Mouse (Mus musculus) myocyte (in vitro differentiated cells): ENCODE results near the gene Sobp. TPM values are rescaled to one million over a fixed set of nuclear protein-coding genes. Genes with fewer than 3 reads are reported as not detected.
A peak's percentile ranks its signal among the peaks of the same experiment; 100 is the strongest.

Source experiments
- H3K27me3 ChIP-seq: one replicate; pipeline ENCODE4 v1.6.1; 2011; ENCODE audit not compliant: control insufficient read depth, insufficient read depth, insufficient read length
- H3K36me3 ChIP-seq: one replicate; pipeline ENCODE4 v1.6.1; 2011; ENCODE audit not compliant: control insufficient read depth, insufficient read depth
- H3K4me2 ChIP-seq: one replicate; pipeline ENCODE4 v1.6.1; 2011; ENCODE audit warnings: low read depth, control low read depth
- H3K4me3 ChIP-seq: one replicate; pipeline ENCODE4 v1.5.1; 2011; ENCODE audit warnings: mild to moderate bottlenecking, control low read depth, moderate library complexity
- H3K79me2 ChIP-seq: one replicate; pipeline ENCODE4 v1.6.1; 2011; ENCODE audit not compliant: control insufficient read depth, insufficient read depth
- H3ac ChIP-seq: one replicate; pipeline ENCODE4 v1.6.1; 2011; ENCODE audit not compliant: control insufficient read depth, insufficient read length
- CEBPB ChIP-seq: IDR thresholded peaks from 2 replicates; pipeline ENCODE4 v1.6.1; 2011; ENCODE audit warnings: mild to moderate bottlenecking, moderate library complexity; ENCODE audit not compliant: poor library complexity, insufficient read depth, severe bottlenecking
- E2F4 ChIP-seq: IDR thresholded peaks from one replicate; pipeline ENCODE4 v1.6.1; 2011; ENCODE audit warnings: mild to moderate bottlenecking, control low read depth, moderate library complexity; ENCODE audit not compliant: insufficient read depth
- MAX ChIP-seq: IDR thresholded peaks from one replicate; pipeline ENCODE4 v1.6.1; 2011; ENCODE audit warnings: low read depth, mild to moderate bottlenecking, control low read depth
- MYOD1 ChIP-seq, 3 experiments: IDR thresholded peaks; one replicate each; pipeline ENCODE4 v1.6.1; 2011; ENCODE audit warnings: control low read depth in 2 of 3, low read depth in 2 of 3, mild to moderate bottlenecking in 2 of 3, moderate library complexity in 1 of 3; ENCODE audit not compliant: insufficient read length in 2 of 3, control insufficient read depth in 1 of 3
- MYOG ChIP-seq, 3 experiments: IDR thresholded peaks; one replicate each; pipeline ENCODE4 v1.6.1; 2011; ENCODE audit warnings: control low read depth in 2 of 3, low read depth in 2 of 3, mild to moderate bottlenecking in 2 of 3; ENCODE audit not compliant: insufficient read length in 2 of 3, control insufficient read depth in 1 of 3, insufficient read depth in 1 of 3
- POLR2A ChIP-seq: IDR thresholded peaks from one replicate; pipeline ENCODE4 v1.6.1; 2011; ENCODE audit warnings: low read depth, mild to moderate bottlenecking, control low read depth, moderate library complexity; ENCODE audit not compliant: insufficient read length
- POLR2AphosphoS2 ChIP-seq: IDR thresholded peaks from one replicate; pipeline ENCODE4 v1.6.1; 2011; ENCODE audit warnings: low read depth, control low read depth; ENCODE audit not compliant: insufficient read length
- REST ChIP-seq: IDR thresholded peaks from one replicate; pipeline ENCODE4 v1.6.1; 2011; ENCODE audit warnings: mild to moderate bottlenecking, control low read depth, moderate library complexity; ENCODE audit not compliant: insufficient read depth, insufficient read length
- SRF ChIP-seq: IDR thresholded peaks from one replicate; pipeline ENCODE4 v1.6.1; 2011; ENCODE audit warnings: low read depth; ENCODE audit not compliant: control insufficient read depth, insufficient read length
- TCF12 ChIP-seq: IDR thresholded peaks from one replicate; pipeline ENCODE4 v1.6.1; 2011; ENCODE audit warnings: mild to moderate bottlenecking, control low read depth; ENCODE audit not compliant: poor library complexity, insufficient read depth, severe bottlenecking
- TCF3 ChIP-seq: IDR thresholded peaks from one replicate; pipeline ENCODE4 v1.6.1; 2011; ENCODE audit warnings: low read depth, control low read depth; ENCODE audit not compliant: insufficient read length
- USF1 ChIP-seq: IDR thresholded peaks from one replicate; pipeline ENCODE4 v1.6.1; 2011; ENCODE audit warnings: low read depth, mild to moderate bottlenecking, control low read depth, moderate library complexity
- polyA plus RNA-seq: library from polyadenylated mRNA; unstranded; fragments of >200 nt; fragmentation: generic; extraction: Trizol; gene quantifications from one replicate; pipeline ENCODE4 v1.2.1, GENCODE M21; 2012; ENCODE audit warnings: missing spikeins

The Sobp gene
- polyA plus RNA-seq, 1 experiment = 3.2 TPM

- Histone ChIP-seq H3K27me3 (no peaks in the 10 kb centered on the region), H3K79me2 (no peaks in the 10 kb centered on the region), H3K36me3 (no peaks in the 10 kb centered on the region), H3K4me3 (no peak overlapping the region), H3K4me2 (no peak overlapping the region), H3ac (no peak overlapping the region)
- no peak for TF ChIP-seq MYOD1 (IDR thresholded peaks at IDR 0.05; ENCODE audit: control insufficient read depth in 1 of 3, insufficient read length in 2 of 3, low read depth in 2 of 3)
- no peak for TF ChIP-seq TCF12
- no peak for TF ChIP-seq TCF3
These were observed 21.7 kb downstream of the Sobp start for GRCm38 (mm10) chr10:43152643-43153042.

GRCm38 (mm10) chr10:43148456-43148855 lies 25.9 kb downstream of the Sobp start:
- H3K4me3 ChIP-seq = no peak overlapping the region
- TF ChIP-seq REST (no peak), POLR2AphosphoS2 (no peak), E2F4 (no peak), POLR2A (no peak), SRF (no peak), TCF12 (no peak), USF1 (no peak)
- no peaks in the 10 kb centered on the region for H3K27me3 ChIP-seq
- no peak overlapping the region for H3K4me2 ChIP-seq
- no peak overlapping the region for H3ac ChIP-seq
- H3K79me2 ChIP-seq = no peaks in the 10 kb centered on the region
- H3K36me3 ChIP-seq = no peaks in the 10 kb centered on the region

GRCm38 (mm10) chr10:43143173-43143572 lies 31.2 kb downstream of the Sobp start:
- H3K27me3 ChIP-seq = no peaks in the 10 kb centered on the region
- no peak overlapping the region for H3ac ChIP-seq
- H3K4me2 ChIP-seq = no peak overlapping the region
- no peak overlapping the region for H3K4me3 ChIP-seq
- H3K79me2 ChIP-seq = no peaks in the 10 kb centered on the region
- TF ChIP-seq CEBPB (0 out of 2 replicates have a peak, but pooled peaks have one; percentile 10), REST (no peak), SRF (peak; percentile 63)
- H3K36me3 ChIP-seq = no peaks in the 10 kb centered on the region

GRCm38 (mm10) chr10:43134027-43134426 lies 40.3 kb downstream of the Sobp start:
- Histone ChIP-seq H3K79me2 (no peaks in the 10 kb centered on the region), H3K4me3 (no peak overlapping the region), H3K36me3 (no peaks in the 10 kb centered on the region), H3ac (no peak overlapping the region), H3K4me2 (no peak overlapping the region), H3K27me3 (no peaks in the 10 kb centered on the region)
- TF ChIP-seq POLR2AphosphoS2 = no peak
- no peak for TF ChIP-seq MAX
- TF ChIP-seq MYOG (IDR thresholded peaks at IDR 0.05; ENCODE audit: control insufficient read depth in 1 of 3, insufficient read depth in 1 of 3, insufficient read length in 2 of 3, low read depth in 2 of 3) = no peak
- TF ChIP-seq USF1 = no peak
- no peak for TF ChIP-seq POLR2A
- no peak for TF ChIP-seq SRF
- TF ChIP-seq MYOD1 (IDR thresholded peaks at IDR 0.05; ENCODE audit: control insufficient read depth in 1 of 3, insufficient read length in 2 of 3, low read depth in 2 of 3) = no peak
- TF ChIP-seq TCF12 = no peak
- TF ChIP-seq CEBPB = no peak
- TF ChIP-seq TCF3 = no peak
- no peak for TF ChIP-seq REST
- TF ChIP-seq E2F4 = no peak

- H3K36me3 ChIP-seq = no peaks in the 10 kb centered on the region
- H3K4me2 ChIP-seq = no peak overlapping the region
- no peak overlapping the region for H3ac ChIP-seq
- no peak overlapping the region for H3K4me3 ChIP-seq
- TF ChIP-seq MYOG (IDR thresholded peaks at IDR 0.05; ENCODE audit: control insufficient read depth in 1 of 3, insufficient read depth in 1 of 3, insufficient read length in 2 of 3, low read depth in 2 of 3) (no peak), MAX (no peak), CEBPB (no peak), SRF (no peak), MYOD1 (IDR thresholded peaks at IDR 0.05; ENCODE audit: control insufficient read depth in 1 of 3, insufficient read length in 2 of 3, low read depth in 2 of 3) (no peak), REST (no peak), POLR2AphosphoS2 (no peak), E2F4 (no peak), TCF3 (no peak)
- no peaks in the 10 kb centered on the region for H3K27me3 ChIP-seq
- no peaks in the 10 kb centered on the region for H3K79me2 ChIP-seq
These were observed 45.6 kb downstream of the Sobp start for GRCm38 (mm10) chr10:43128750-43129149.

GRCm38 (mm10) chr10:43124561-43124960 lies 49.8 kb downstream of the Sobp start:
- Histone ChIP-seq H3K36me3 (no peaks in the 10 kb centered on the region), H3K4me2 (peak overlapping the region; percentile 5), H3ac (no peak overlapping the region), H3K4me3 (no peak overlapping the region), H3K27me3 (no peaks in the 10 kb centered on the region), H3K79me2 (no peaks in the 10 kb centered on the region)
- TF ChIP-seq REST (no peak), MAX (no peak), USF1 (no peak), POLR2AphosphoS2 (no peak), E2F4 (no peak), MYOD1 (IDR thresholded peaks at IDR 0.05; ENCODE audit: control insufficient read depth in 1 of 3, insufficient read length in 2 of 3, low read depth in 2 of 3) (no peak), POLR2A (no peak), TCF3 (no peak), SRF (no peak), CEBPB (no peak), TCF12 (no peak), MYOG (IDR thresholded peaks at IDR 0.05; ENCODE audit: control insufficient read depth in 1 of 3, insufficient read depth in 1 of 3, insufficient read length in 2 of 3, low read depth in 2 of 3) (no peak)
